Mouse (Mus musculus): Measurements from ENCODE around the gene Rps15. TPM values are rescaled to one million over a fixed set of nuclear protein-coding genes. Genes with fewer than 3 reads are reported as not detected.

The Rps15 gene
- 2,505 and 2,820 TPM in 2 replicates for total RNA-seq (2012; rRNA removed)

DNA sequence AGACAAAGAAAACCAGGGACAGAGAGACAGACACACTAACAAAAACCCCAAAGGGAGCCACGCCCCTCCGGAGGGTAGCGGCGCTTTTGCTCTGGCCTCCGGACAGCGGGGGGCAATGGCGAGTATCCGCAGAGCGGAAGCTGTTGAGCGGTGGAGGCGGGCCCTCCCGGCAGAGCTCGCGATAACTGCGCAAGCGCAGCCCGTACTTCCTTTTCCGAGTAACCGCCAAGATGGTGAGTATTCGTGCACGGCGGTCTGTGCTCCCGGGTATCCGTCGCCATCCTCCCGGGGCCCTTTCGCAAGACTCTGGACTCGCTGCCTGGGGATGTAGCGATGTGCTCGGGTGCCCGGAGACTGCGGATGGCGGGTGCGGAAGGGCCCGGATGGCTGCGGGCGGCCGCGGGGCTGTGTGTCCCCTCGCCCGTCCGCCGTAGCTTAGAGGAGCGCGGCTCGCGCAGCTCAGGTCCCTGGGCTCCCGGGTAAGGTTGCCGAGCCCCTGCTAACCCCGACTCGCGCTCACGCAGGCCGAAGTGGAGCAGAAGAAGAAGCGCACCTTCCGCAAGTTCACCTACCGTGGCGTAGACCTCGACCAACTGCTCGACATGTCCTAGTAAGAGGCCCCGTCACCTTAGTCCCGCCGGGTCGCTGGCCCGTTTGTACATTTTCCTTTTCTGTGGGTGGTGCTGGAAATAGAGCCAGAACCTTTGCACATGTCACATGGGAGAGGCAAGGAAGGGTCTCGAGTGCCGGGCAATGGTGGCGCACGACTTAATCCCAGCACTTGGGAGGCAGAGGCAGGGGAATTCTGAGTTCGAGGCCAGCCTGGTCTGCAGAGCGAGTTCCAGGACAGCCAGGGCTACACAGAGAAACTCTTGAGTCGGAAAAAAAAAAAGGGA is at the start of gene Rps15:
TSS of gene Rps15 (plus strand) at position 203 of the 896 bp plus-strand sequence.
- no peaks in the 10 kb centered on the region for H3K9me3 ChIP-seq (ENCODE audit: control insufficient read depth, insufficient read depth, low read depth, low read length)
- H3K4me1 ChIP-seq (ENCODE audit: control insufficient read depth in 2 of 2, insufficient read depth in 2 of 2, low read length in 2 of 2, poor library complexity in 1 of 2) = peaks cover 0 to 23% of the 10 kb centered on the region in 2 experiments; a peak in 2 of 4 replicates
- in situ Hi-C loops (cut with MboI; ENCODE audit: low sequenced_read_pairs in 2 of 2, unreplicated experiment in 2 of 2) = no loop called here
- peak within 1 kb of the TSS; percentile 71 to 83 for H3K4me3 ChIP-seq (ENCODE audit: insufficient read depth in 1 of 2, low read depth in 1 of 2, low read length in 2 of 2, poor library complexity in 1 of 2, severe bottlenecking in 1 of 2)
- H3K27ac ChIP-seq (ENCODE audit: insufficient read depth, low read depth, low read length, poor library complexity, severe bottlenecking) = peak within 1 kb of the TSS; percentile 87
- TF ChIP-seq ZNF384 (IDR thresholded peaks at IDR 0.05; ENCODE audit: low read depth, low read length) (no peak), HCFC1 (IDR thresholded peaks at IDR 0.05; ENCODE audit: borderline replicate concordance, insufficient read depth, low read length) (peak; percentile 70; the same call in 1 of the 2 replicates), MAFK (IDR thresholded peaks at IDR 0.05; ENCODE audit: insufficient read depth, low read depth, low read length) (no peak), ZC3H11A (IDR thresholded peaks at IDR 0.05; ENCODE audit: borderline replicate concordance, low read depth, low read length) (no peak), CHD2 (IDR thresholded peaks at IDR 0.05; ENCODE audit: low read depth, low read length) (peak; percentile 94)
- peaks cover 28% of the 10 kb centered on the region for H3K36me3 ChIP-seq (ENCODE audit: control insufficient read depth, insufficient read depth, low read length, poor library complexity, severe bottlenecking)
- peak within 1 kb of the TSS; percentile 99 for H3K9ac ChIP-seq (ENCODE audit: insufficient read depth, low read depth, low read length, poor library complexity, severe bottlenecking)
- DNase-seq (ENCODE audit: low read depth, low spot score) = peak; percentile 96

DNA sequence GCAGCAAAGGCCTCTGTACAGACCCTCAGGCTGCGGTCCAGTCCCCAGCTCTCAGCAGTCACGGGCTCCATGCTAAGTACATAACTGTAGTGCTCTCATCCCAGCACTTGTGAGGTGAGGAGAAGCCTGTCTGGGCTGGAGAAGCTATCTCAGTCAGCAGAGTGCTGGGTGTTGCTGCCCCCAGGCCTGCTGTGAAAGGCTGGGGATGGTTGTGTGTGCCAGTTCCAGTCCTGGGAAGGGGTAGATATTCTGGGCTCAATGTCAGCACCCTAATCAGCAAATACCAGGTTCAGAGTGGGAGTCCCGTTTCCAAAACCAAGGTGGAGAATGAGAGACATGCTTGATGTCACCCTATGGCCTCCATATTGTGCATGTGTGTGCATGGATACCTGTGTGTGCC is 49.6 kb upstream of the Rps15 start:
- DNase-seq (ENCODE audit: low read depth, low spot score) = no peak
- no peaks in the 10 kb centered on the region; a peak in 1 of 4 replicates for H3K4me1 ChIP-seq (ENCODE audit: control insufficient read depth in 2 of 2, insufficient read depth in 2 of 2, low read length in 2 of 2, poor library complexity in 1 of 2)
- peaks cover 68% of the 10 kb centered on the region for H3K36me3 ChIP-seq (ENCODE audit: control insufficient read depth, insufficient read depth, low read length, poor library complexity, severe bottlenecking)
- H3K9me3 ChIP-seq (ENCODE audit: control insufficient read depth, insufficient read depth, low read depth, low read length) = no peaks in the 10 kb centered on the region
- no peak overlapping the region for H3K27ac ChIP-seq (ENCODE audit: insufficient read depth, low read depth, low read length, poor library complexity, severe bottlenecking)
- in situ Hi-C loops (cut with MboI; ENCODE audit: low sequenced_read_pairs in 2 of 2, unreplicated experiment in 2 of 2) = loop anchor here in 1 of 2 experiments (10.0 kb wide), 1 partner anchor 68 kb away; the partner anchor contains the start of genes 1600002K03Rik and Efna2
- no peak overlapping the region for H3K4me3 ChIP-seq (ENCODE audit: insufficient read depth in 1 of 2, low read depth in 1 of 2, low read length in 2 of 2, poor library complexity in 1 of 2, severe bottlenecking in 1 of 2)
- H3K9ac ChIP-seq (ENCODE audit: insufficient read depth, low read depth, low read length, poor library complexity, severe bottlenecking) = no peak overlapping the region
- TF ChIP-seq ZC3H11A (IDR thresholded peaks at IDR 0.05; ENCODE audit: borderline replicate concordance, low read depth, low read length) = no peak
- no peak for TF ChIP-seq MAFK (IDR thresholded peaks at IDR 0.05; ENCODE audit: insufficient read depth, low read depth, low read length)
- no peak for TF ChIP-seq HCFC1 (IDR thresholded peaks at IDR 0.05; ENCODE audit: borderline replicate concordance, insufficient read depth, low read length)
- no peak for TF ChIP-seq ZNF384 (IDR thresholded peaks at IDR 0.05; ENCODE audit: low read depth, low read length)
- no peak for TF ChIP-seq CHD2 (IDR thresholded peaks at IDR 0.05; ENCODE audit: low read depth, low read length)

DNA sequence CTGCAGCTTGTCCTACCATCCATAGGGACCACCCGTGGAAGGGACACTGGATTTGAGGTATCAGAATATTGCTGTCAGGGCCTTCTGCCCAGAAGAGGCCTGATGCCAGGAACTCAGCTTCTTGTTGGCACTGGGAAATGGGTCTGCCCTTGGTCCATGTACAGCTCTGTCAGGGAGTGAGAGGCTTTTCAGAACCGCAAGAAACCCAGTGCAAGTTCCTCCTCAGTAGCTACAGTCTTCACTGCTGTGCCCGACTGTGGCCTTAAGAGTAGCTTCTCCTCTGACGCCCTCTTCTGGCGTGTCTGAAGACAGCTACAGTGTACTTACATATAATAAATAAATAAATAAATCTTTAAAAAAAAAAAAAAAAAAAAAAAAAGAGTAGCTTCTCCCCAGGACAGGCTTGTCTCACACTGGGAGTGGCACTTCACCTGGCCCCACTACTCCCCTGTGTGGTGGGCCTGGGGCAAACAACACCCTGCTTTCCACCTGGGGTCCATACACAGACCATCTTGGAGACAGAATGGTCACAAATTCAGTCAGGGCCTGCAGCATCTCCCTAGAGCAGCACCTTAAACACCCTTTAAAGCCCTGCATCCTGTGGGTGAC is 47.4 kb upstream of the Rps15 start:
- Histone ChIP-seq H3K4me3 (ENCODE audit: insufficient read depth in 1 of 2, low read depth in 1 of 2, low read length in 2 of 2, poor library complexity in 1 of 2, severe bottlenecking in 1 of 2) (no peak overlapping the region), H3K27ac (ENCODE audit: insufficient read depth, low read depth, low read length, poor library complexity, severe bottlenecking) (no peak overlapping the region), H3K9ac (ENCODE audit: insufficient read depth, low read depth, low read length, poor library complexity, severe bottlenecking) (no peak overlapping the region), H3K4me1 (ENCODE audit: control insufficient read depth in 2 of 2, insufficient read depth in 2 of 2, low read length in 2 of 2, poor library complexity in 1 of 2) (no peaks in the 10 kb centered on the region; a peak in 1 of 4 replicates), H3K9me3 (ENCODE audit: control insufficient read depth, insufficient read depth, low read depth, low read length) (no peaks in the 10 kb centered on the region), H3K36me3 (ENCODE audit: control insufficient read depth, insufficient read depth, low read length, poor library complexity, severe bottlenecking) (peaks cover 46% of the 10 kb centered on the region)
- no peak for TF ChIP-seq MAFK (IDR thresholded peaks at IDR 0.05; ENCODE audit: insufficient read depth, low read depth, low read length)
- peak; percentile 92 for TF ChIP-seq ZNF384 (IDR thresholded peaks at IDR 0.05; ENCODE audit: low read depth, low read length)
- DNase-seq (ENCODE audit: low read depth, low spot score) = peak; percentile 35
- in situ Hi-C loops (cut with MboI; ENCODE audit: low sequenced_read_pairs in 2 of 2, unreplicated experiment in 2 of 2) = loop anchor here (5.0 to 10.0 kb wide), 2 partner anchors 68 to 70 kb away; partner anchors contain the start of genes Efna2 (in 2 of the 2) and 1600002K03Rik (in 1 of the 2)

DNA sequence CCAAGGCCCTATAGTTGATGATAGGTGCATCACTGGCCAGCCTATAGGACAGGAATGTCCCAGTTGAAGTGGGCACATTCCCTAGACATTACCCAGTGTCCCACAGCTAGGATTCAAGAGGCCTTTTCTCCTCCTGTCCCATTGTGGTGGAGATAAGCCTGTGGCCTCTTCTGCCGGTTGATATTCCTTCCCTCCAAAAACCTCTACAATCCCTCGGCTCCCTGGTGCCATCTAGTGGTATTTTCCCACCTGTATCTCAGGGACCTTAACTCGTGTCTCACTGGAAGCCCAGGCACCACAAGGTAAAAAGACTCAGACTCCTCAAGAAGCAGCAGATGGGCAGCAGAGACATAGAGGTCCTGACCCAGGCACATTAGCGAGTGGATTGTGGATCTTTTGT is 46.7 kb upstream of the Rps15 start:
- no peak overlapping the region for H3K4me3 ChIP-seq (ENCODE audit: insufficient read depth in 1 of 2, low read depth in 1 of 2, low read length in 2 of 2, poor library complexity in 1 of 2, severe bottlenecking in 1 of 2)
- H3K9ac ChIP-seq (ENCODE audit: insufficient read depth, low read depth, low read length, poor library complexity, severe bottlenecking) = no peak overlapping the region
- no peak overlapping the region for H3K27ac ChIP-seq (ENCODE audit: insufficient read depth, low read depth, low read length, poor library complexity, severe bottlenecking)
- H3K4me1 ChIP-seq (ENCODE audit: control insufficient read depth in 2 of 2, insufficient read depth in 2 of 2, low read length in 2 of 2, poor library complexity in 1 of 2) = no peaks in the 10 kb centered on the region; a peak in 1 of 4 replicates
- peak; percentile 88 for DNase-seq (ENCODE audit: low read depth, low spot score)
- in situ Hi-C loops (cut with MboI; ENCODE audit: low sequenced_read_pairs in 2 of 2, unreplicated experiment in 2 of 2) = loop anchor here (5.0 to 10.0 kb wide), 2 partner anchors 68 to 71 kb away; partner anchors contain the start of genes Efna2 (in 2 of the 2) and 1600002K03Rik (in 1 of the 2)
- H3K9me3 ChIP-seq (ENCODE audit: control insufficient read depth, insufficient read depth, low read depth, low read length) = no peaks in the 10 kb centered on the region
- TF ChIP-seq CHD2 (IDR thresholded peaks at IDR 0.05; ENCODE audit: low read depth, low read length) (no peak), ZC3H11A (IDR thresholded peaks at IDR 0.05; ENCODE audit: borderline replicate concordance, low read depth, low read length) (peak; percentile 42; the same call in 1 of the 2 replicates), MAFK (IDR thresholded peaks at IDR 0.05; ENCODE audit: insufficient read depth, low read depth, low read length) (no peak), HCFC1 (IDR thresholded peaks at IDR 0.05; ENCODE audit: borderline replicate concordance, insufficient read depth, low read length) (0 out of 2 replicates have a peak, but pooled peaks have one; percentile 18), ZNF384 (IDR thresholded peaks at IDR 0.05; ENCODE audit: low read depth, low read length) (0 out of 2 replicates have a peak, but pooled peaks have one; percentile 14)
- peaks cover 39% of the 10 kb centered on the region for H3K36me3 ChIP-seq (ENCODE audit: control insufficient read depth, insufficient read depth, low read length, poor library complexity, severe bottlenecking)
